Mouse (Mus musculus) ES-Bruce4 (cell line): ENCODE results near the gene Cxcl3.

Source experiments
- CTCF ChIP-seq: IDR thresholded peaks from one replicate; pipeline ENCODE4 v1.8.1; 2011; ENCODE audit warnings: low read depth, low read length
- EP300 ChIP-seq: IDR thresholded peaks from 2 replicates; pipeline ENCODE4 v1.6.1; 2011; ENCODE audit warnings: low read depth, low read length; ENCODE audit not compliant: insufficient read depth
- POLR2A ChIP-seq: IDR thresholded peaks from one replicate; pipeline ENCODE4 v1.8.1; 2011; ENCODE audit warnings: low read length; ENCODE audit not compliant: insufficient read depth

- TF ChIP-seq POLR2A (no peak), CTCF (no peak), EP300 (no peak)
Observed at GRCm38 (mm10) chr5:90794195-90794625, 8.3 kb downstream of the Cxcl3 start, which contains the start of gene Cxcl15.
